Comparison of ENCODE assay signal across 23 mouse cellular contexts in genomic region chr6:7822688-7823087, GRCm38 (mm10). TPM values are rescaled to one million over a fixed set of nuclear protein-coding genes. Genes with fewer than 3 reads are reported as not detected.
DNase-seq lines count a peak whose midpoint lies in the region; ATAC-seq and TF ChIP-seq lines count a peak whose summit lies in the region.
"Had no signal": no experiment of that assay in that cellular context is flagged by ENCODE, and none has a peak within 500 bp of the region (broad histone marks: within the 10 kb centered on the region; RNA-seq: fewer than 3 reads in every experiment).

No protein-coding gene starts in this region.

- no peaks in the 10 kb centered on the region for H3K9me3 ChIP-seq in heart, embryonic 11.5 days (replicated peaks; ENCODE audit: control insufficient read depth, low read length)
- H3K9me3 ChIP-seq in CH12.LX (replicated peaks; ENCODE audit: low read length) (no peaks in the 10 kb centered on the region), ES-Bruce4 (replicated peaks; ENCODE audit: control insufficient read depth, insufficient read depth, low read length, poor library complexity, severe bottlenecking) (no peaks in the 10 kb centered on the region)
- H3K9me3 ChIP-seq: G1E had no signal

- dilution Hi-C loops in CH12.LX (cut with MboI; ENCODE audit: extremely low pct_ligation_motif_present, extremely low pct_unique_long_range_greater_than_20kb, low sequenced_read_pairs) = no loop called here

- TF ChIP-seq EP300 in CH12.LX (IDR thresholded peaks at IDR 0.05; ENCODE audit: low read length) (no peak), ES-Bruce4 (IDR thresholded peaks at IDR 0.05; ENCODE audit: insufficient read depth, low read depth, low read length) (peak; percentile 92)

- in situ Hi-C loops in CH12.LX (cut with MboI; ENCODE audit: low pct_ligation_motif_present, low pct_unique_long_range_greater_than_20kb, low sequenced_read_pairs) = no loop called here

- H3K4me3 ChIP-seq in heart, embryonic 11.5 days (ENCODE audit: low read depth, low read length) = no peak overlapping the region
- H3K4me3 ChIP-seq in CH12.LX (replicated peaks in 1 of 3; ENCODE audit: low read depth in 2 of 3, low read length in 2 of 3, poor library complexity in 1 of 3) (no peak overlapping the region), ES-Bruce4 (ENCODE audit: low read depth, low read length) (no peak overlapping the region)

- DNase-seq in heart, adult 11 months = peak; percentile 54
- DNase-seq in CH12.LX (ENCODE audit: extremely low read depth) = no peak
- DNase-seq in adrenal gland, adult 18-20 months (ENCODE audit: low spot score in 2 of 2) = no peak
- no peak for DNase-seq in right cerebral cortex, adult 18-20 months
- DNase-seq: adrenal gland, adult 2 months; adrenal gland, adult 8-10 months; adrenal gland, postnatal 10 days; adrenal gland, postnatal 14 days; adrenal gland, postnatal 25 days; adrenal gland, postnatal 36 days; B cell, adult 2 months; cerebellum, adult 11 months; cerebellum, adult 11-12 months; cerebellum, adult 18-20 months; cerebellum, adult 2 months; cerebellum, adult 8-10 months; cerebellum, adult 9-10 months had no signal

- no peak overlapping the region for H3K4me2 ChIP-seq in heart, embryonic 11.5 days
- H3K4me2 ChIP-seq in CH12.LX (ENCODE audit: insufficient read depth, low read depth, poor library complexity, severe bottlenecking) = peak overlapping the region; percentile 16; the same call in 1 of the 2 replicates

- no peaks in the 10 kb centered on the region for H3K79me2 ChIP-seq in CH12.LX (replicated peaks; ENCODE audit: control insufficient read depth, extremely low read depth, insufficient read depth, poor library complexity, severe bottlenecking)

- TF ChIP-seq CTCF in CH12.LX (conservative IDR thresholded peaks at IDR 0.05 in 1 of 2, IDR thresholded peaks at IDR 0.05 in 1 of 2; ENCODE audit: low read depth in 2 of 2, low read length in 2 of 2) (no peak), ES-Bruce4 (IDR thresholded peaks at IDR 0.05; ENCODE audit: low read depth, low read length) (no peak)

- no peak for TF ChIP-seq RAD21 in CH12.LX (IDR thresholded peaks at IDR 0.05; ENCODE audit: low read depth, low read length)

- H3K36me3 ChIP-seq in heart, embryonic 11.5 days (ENCODE audit: control insufficient read depth, insufficient read depth, low read length) = no peaks in the 10 kb centered on the region
- H3K36me3 ChIP-seq in CH12.LX (replicated peaks in 1 of 2; ENCODE audit: control insufficient read depth in 1 of 2, insufficient read depth in 1 of 2, low read length in 1 of 2) (no peaks in the 10 kb centered on the region), ES-Bruce4 (ENCODE audit: control insufficient read depth, insufficient read depth, low read length, poor library complexity, severe bottlenecking) (no peaks in the 10 kb centered on the region)
- H3K36me3 ChIP-seq: G1E had no signal

- no peak overlapping the region for H3K27ac ChIP-seq in heart, embryonic 11.5 days (ENCODE audit: low read depth, low read length)
- no peak overlapping the region for H3K27ac ChIP-seq in CH12.LX (ENCODE audit: insufficient read depth, low read depth)
- H3K27ac ChIP-seq in ES-Bruce4 (ENCODE audit: insufficient read depth, low read length) = no peak overlapping the region; the same call in 1 of the 2 replicates

- H3K9ac ChIP-seq in heart, embryonic 11.5 days (ENCODE audit: low read depth, low read length) = no peak overlapping the region
- H3K9ac ChIP-seq in CH12.LX (ENCODE audit: insufficient read depth, low read depth) = no peak overlapping the region
- H3K9ac ChIP-seq in ES-Bruce4 (ENCODE audit: low read depth, poor library complexity, severe bottlenecking) = no peak overlapping the region

- ATAC-seq in heart, embryonic 11.5 days (replicated peaks; ENCODE audit: insufficient number of reproducible peaks, low FRiP score, low TSS enrichment) = no peak
- ATAC-seq: activated CD4-positive, CD25-positive, alpha-beta regulatory T cell, adult 4 months; CD4-positive, CD25-positive, alpha-beta regulatory T cell, adult 4 months; Patski had no signal

- WGBS in heart, embryonic 11.5 days (ENCODE audit: insufficient replicate concordance) = 60% methylated on average over 6 of the region's 6 CpGs

- H3K27me3 ChIP-seq in heart, embryonic 11.5 days (ENCODE audit: control insufficient read depth, insufficient read depth, low read length) = no peaks in the 10 kb centered on the region
- H3K27me3 ChIP-seq in CH12.LX (replicated peaks) = no peaks in the 10 kb centered on the region
- H3K27me3 ChIP-seq in ES-Bruce4 (ENCODE audit: control insufficient read depth, insufficient read depth, low read length, poor library complexity, severe bottlenecking) = no peaks in the 10 kb centered on the region

- H3K4me1 ChIP-seq in heart, embryonic 11.5 days (ENCODE audit: control insufficient read depth, insufficient read depth, low read length) = no peaks in the 10 kb centered on the region
- H3K4me1 ChIP-seq in CH12.LX (ENCODE audit: control insufficient read depth in 1 of 2, insufficient read depth in 2 of 2) (no peaks in the 10 kb centered on the region), ES-Bruce4 (ENCODE audit: control insufficient read depth, insufficient read depth, low read length) (peaks cover 2% of the 10 kb centered on the region)

- TF ChIP-seq POLR2A in CH12.LX (IDR thresholded peaks at IDR 0.05; ENCODE audit: low read depth, low read length) (no peak), ES-Bruce4 (IDR thresholded peaks at IDR 0.05; ENCODE audit: insufficient read depth, low read length) (no peak)

TF ChIP-seq in CH12.LX, 34 proteins besides CTCF, POLR2A, EP300 and RAD21:
- TF ChIP-seq E2F4 (IDR thresholded peaks at IDR 0.05; ENCODE audit: insufficient replicate concordance, low read depth, low read length) (no peak), SIN3A (IDR thresholded peaks at IDR 0.05; ENCODE audit: low read length) (no peak), BHLHE40 (IDR thresholded peaks at IDR 0.05; ENCODE audit: low read depth, low read length) (no peak), MAFK (IDR thresholded peaks at IDR 0.05; ENCODE audit: insufficient replicate concordance, low read length) (no peak), NRF1 (IDR thresholded peaks at IDR 0.05; ENCODE audit: low read depth, low read length) (no peak), TBP (conservative IDR thresholded peaks at IDR 0.05; ENCODE audit: low read depth, low read length) (no peak), JUN (IDR thresholded peaks at IDR 0.05; ENCODE audit: insufficient read depth, low read depth, low read length) (no peak), ETS1 (conservative IDR thresholded peaks at IDR 0.05; ENCODE audit: low read depth, low read length) (no peak), RCOR1 (conservative IDR thresholded peaks at IDR 0.05; ENCODE audit: low read depth, low read length) (no peak), ZC3H11A (IDR thresholded peaks at IDR 0.05; ENCODE audit: low read depth, low read length) (no peak), MEF2A (IDR thresholded peaks at IDR 0.05; ENCODE audit: borderline replicate concordance, low read depth, low read length) (no peak)

RNA-seq across cellular contexts. Expression of gene C1galt1, which starts 22.0 kb away (rescaled TPM):
- 4.5 and 5.1 TPM in 2 replicates for polyA plus RNA-seq in heart, embryonic 11.5 days (2014; fragmentation: Nextera tagmentation; extraction: Ambion mirVana)
- 7.0 and 7.3 TPM in 2 replicates for total RNA-seq in CH12.LX (2012; rRNA removed)
- 22.2 and 25.3 TPM in 2 replicates for total RNA-seq in CH12.LX (2014; rRNA removed)
- polyA plus RNA-seq in CH12.LX (2012; ENCODE audit: insufficient read length, low read depth) = 9.7 and 12.2 TPM in 2 replicates
- polyA plus RNA-seq in ES-Bruce4 (2011; ENCODE audit: insufficient read depth, insufficient read length, low read depth, missing spikeins) = 41.5 and 42.5 TPM in 2 replicates
- total RNA-seq in adrenal gland, adult 18-20 months (2021) = 10 to 100 TPM; 18.1 to 28.3 TPM
